Mouse (Mus musculus): ENCODE data around the gene Foxd3.

The Foxd3 gene

DNA sequence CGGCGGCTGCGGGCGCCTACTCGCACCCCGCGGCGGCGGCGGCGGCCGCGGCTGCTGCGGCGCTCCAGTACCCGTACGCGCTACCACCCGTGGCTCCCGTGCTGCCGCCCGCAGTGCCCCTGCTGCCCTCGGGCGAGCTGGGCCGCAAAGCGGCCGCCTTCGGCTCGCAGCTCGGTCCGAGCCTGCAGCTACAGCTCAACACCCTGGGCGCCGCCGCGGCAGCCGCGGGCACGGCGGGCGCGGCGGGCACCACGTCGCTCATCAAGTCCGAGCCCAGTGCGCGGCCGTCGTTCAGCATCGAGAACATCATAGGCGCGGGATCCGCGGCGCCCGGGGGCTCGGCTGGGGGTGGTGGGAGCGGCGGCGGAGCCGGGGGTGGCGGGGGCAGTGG is 1.3 kb downstream of the Foxd3 start:
- DNase-seq (ENCODE audit: low spot score), result peak; percentile 35

- peak; percentile 67 for DNase-seq (ENCODE audit: low spot score)
Observed at GRCm38 (mm10) chr4:99657831-99658470, 1.9 kb downstream of the Foxd3 start.

DNA sequence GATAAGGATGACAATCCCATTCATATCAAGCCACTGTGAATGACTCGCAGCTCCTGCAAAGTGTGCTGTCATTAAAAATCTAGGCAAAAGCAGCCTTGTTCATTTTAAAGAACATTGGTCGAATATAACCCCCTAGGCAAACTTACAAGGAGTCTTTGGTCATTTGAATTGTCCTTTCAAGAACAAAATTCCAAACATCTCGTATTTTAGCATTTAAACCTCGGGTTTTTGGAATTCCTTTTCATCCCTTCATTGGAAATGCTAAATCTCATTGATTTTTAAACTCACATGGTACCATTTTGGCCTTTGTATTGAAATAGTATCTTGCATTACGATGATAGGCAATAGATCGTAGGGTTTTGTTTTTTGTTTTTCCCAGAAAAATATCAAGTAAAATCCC is 2.8 kb downstream of the Foxd3 start:
- peak; percentile 57 for DNase-seq (ENCODE audit: low spot score)

DNA sequence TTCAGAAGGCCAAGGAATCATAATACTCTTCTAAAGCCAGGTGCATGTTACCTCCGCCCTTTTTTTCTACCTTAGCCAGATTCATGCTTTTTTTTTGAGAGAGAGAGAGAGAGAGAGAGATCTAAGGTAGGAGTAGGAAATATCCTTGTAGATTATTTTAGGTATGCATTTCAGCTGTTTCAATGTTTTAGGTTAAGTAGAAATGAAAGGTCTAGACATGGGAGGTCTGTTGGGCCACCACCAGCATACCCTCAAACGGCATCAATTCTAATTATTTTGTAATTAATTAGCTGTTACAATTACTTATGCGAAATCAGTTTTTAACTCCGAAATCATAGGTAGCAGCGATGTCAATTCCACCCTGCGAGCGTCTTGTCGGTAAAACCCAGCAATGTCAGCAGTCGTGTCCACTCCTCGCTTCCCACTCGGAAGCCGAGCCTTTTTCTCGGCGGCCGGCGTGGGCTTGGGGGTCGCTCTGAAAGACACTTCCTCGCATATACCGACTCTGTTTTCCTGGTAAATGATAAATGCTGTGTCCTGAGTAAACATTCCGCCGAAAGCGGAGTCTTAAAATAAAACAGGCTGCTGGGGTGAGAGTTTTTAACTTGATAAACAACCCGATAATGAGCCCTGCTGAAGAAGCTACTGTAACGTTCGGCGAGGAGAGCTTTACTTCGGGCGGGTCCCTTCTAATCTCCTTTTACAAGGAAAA is 3.4 kb downstream of the Foxd3 start:
- peak; percentile 71 for DNase-seq (ENCODE audit: low spot score)

DNA sequence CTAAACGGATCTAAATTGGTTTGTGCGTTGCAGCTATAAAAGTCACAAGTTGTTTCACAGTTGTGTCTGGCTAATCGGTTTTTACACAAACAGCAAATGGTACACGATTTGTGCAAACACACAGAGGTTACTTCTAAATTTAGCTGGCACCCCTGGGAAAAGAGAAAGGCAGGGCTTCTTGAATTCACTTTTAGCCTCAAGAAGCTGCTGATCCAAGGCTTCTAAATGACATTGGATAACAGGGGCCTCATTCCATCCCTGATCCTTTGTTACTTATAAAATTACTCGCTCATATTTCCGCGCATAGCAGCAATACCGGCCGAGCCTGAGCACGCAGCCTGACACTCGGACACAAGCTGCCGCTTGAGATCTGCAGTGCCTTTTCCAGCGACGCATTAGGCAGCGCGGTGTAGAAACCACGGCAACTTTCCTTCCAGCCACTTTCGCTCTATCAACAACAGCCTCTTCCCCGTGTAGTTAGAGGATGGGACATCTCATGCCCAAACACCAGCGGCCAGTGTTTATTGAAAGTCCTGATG is 4.0 kb downstream of the Foxd3 start:
- DNase-seq (ENCODE audit: low spot score), result peak; percentile 70

GRCm38 (mm10) chr4:99660981-99661380 is 4.9 kb downstream of the Foxd3 start:
- peak; percentile 92 for DNase-seq (ENCODE audit: low spot score)

- peak; percentile 18 for DNase-seq (ENCODE audit: low spot score)
Observed at GRCm38 (mm10) chr4:99661956-99662355, 5.9 kb downstream of the Foxd3 start.

DNA sequence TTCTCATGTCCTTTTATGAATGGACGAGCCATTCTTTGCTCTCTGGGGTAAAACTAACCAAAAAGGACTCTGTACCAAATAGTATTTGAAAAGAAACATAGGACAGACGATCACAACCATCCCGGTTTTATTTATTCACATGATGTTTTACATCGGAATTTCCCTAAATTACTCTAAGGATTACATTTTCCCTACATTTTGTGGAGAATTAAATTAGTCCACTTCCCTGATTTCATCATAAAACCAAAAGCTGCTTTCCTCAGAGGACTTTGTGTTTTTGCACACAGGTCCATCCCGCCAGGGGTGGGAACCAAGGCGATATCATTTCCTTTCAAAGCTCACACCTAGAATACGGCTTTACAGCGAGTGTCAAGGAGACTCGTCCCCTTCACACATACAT is 6.3 kb downstream of the Foxd3 start:
- peak; percentile 34 for DNase-seq (ENCODE audit: low spot score)

DNA sequence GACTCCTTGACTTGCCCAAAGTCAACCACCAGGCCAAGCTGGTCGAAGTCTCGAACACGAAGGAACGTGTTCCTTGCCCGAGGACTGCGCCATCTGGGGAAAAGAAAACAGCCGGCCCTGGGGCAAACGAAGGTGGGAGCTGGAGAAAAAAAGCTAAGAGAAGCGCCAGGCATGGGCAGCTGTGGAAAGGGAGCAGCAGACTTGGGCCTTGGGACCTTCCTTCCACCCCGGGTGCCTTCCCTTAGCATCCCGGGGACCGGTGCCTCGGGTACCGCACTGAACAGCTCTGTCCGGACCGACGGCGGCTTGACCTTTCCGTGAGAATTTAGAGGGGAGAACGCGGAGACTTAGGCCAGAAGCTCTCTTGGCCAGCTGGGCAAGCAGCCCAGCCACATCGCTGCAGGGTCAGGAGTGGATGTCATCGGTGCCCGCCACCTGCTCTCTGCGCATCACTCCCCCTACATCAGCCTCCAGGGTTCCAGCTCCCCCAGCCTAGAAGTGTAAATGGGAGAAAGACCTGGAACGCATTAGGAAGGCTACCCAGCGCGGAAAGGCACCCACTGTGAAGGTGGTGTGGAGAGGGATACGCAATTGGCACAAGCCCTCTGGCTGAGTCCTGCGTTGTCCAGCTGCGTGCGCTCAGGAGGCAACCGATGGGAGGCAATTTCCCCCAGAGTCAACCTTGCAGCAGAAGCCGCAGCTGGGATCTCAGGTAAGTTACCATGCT is 6.9 kb downstream of the Foxd3 start:
- peak; percentile 27 for DNase-seq (ENCODE audit: low spot score)

DNA sequence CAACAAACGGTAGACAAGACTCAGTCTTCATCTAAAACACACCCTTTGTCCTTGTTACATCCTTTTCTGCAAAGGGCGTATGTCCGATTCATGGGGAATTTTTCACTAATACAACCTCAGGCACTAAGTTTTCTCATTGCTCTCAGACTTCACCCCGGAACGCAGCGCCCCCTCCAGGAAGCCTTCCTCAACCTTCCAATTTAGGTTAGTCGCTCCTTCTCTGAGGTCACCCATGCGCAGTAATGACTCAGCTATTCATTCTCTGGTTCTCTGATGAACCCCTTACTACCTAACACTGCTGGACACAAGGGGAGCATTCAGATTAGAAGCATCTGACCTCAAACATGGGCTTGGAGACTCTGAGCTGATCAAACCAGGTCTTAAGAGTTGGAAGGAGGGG is 7.6 kb downstream of the Foxd3 start:
- DNase-seq (ENCODE audit: low spot score), result peak; percentile 44

GRCm38 (mm10) chr4:99670203-99670851 is 14.2 kb downstream of the Foxd3 start:
- no peak for DNase-seq (ENCODE audit: low spot score)

- no peak for DNase-seq (ENCODE audit: low spot score)
Observed at GRCm38 (mm10) chr4:99675191-99675590, 19.1 kb downstream of the Foxd3 start.

GRCm38 (mm10) chr4:99683941-99684340 is 27.8 kb downstream of the Foxd3 start:
- DNase-seq (ENCODE audit: low spot score), result no peak

- peak; percentile 13 for DNase-seq (ENCODE audit: low spot score)
Observed at GRCm38 (mm10) chr4:99686308-99686707, 30.2 kb downstream of the Foxd3 start.

Measured in embryo, embryonic 10.5 days (tissue).